Mouse (Mus musculus) liver, adult (tissue): ENCODE results near the gene Hist1h2be.
"Not testable (repeated sequence)": the region's sequence is repeated elsewhere in the genome, so short reads cannot be mapped to it uniquely, and the experiment has no call there.

ENCODE experiments used
- GATA4 ChIP-seq: IDR thresholded peaks from 2 replicates; pipeline ENCODE4 v1.6.1; 2014; ENCODE audit warnings: mild to moderate bottlenecking, low read length; ENCODE audit not compliant: insufficient replicate concordance

The Hist1h2be gene

DNA sequence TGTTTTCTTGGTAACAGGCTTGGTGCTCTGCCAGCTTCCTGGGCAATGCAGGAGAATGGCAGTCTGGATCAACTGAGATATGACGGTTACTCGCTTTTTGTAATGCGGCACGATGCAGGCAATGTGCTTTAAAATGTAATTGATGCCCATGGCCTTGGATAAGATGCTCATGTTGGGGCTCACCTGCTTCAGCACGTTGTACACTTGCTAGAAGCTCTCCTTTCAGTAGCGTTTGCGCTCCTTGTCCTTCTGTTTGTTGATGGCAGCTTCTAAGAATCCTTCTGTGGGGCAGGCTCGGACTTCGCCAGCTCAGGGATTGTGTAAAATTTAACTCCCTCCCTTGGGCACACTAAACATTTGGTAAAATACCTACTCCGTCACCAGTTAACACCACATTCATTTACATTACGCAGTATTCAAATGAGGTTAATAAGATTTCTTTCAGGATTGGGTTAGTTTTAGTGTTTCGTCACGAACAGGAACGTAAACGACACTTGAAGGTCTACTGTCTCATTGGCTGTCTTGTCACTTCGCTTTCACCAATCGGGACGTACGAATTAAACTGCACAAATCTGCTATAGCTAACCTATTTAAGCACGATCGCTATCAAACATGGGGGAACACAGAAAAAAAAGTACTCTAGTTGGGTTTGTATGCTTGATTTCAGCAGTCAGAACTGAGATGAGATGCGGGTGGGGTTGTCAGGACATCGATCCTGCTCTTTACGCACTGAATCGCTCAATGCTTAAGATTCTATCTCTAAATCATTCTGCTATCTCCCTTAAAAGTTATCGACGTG, at the start of gene Hist1h2be:
Gene Hist1h2be (minus strand): TSS at position 392 of the 799 bp plus-strand sequence.
- peak; percentile 47; the same call in 1 of the 2 replicates for TF ChIP-seq GATA4

DNA sequence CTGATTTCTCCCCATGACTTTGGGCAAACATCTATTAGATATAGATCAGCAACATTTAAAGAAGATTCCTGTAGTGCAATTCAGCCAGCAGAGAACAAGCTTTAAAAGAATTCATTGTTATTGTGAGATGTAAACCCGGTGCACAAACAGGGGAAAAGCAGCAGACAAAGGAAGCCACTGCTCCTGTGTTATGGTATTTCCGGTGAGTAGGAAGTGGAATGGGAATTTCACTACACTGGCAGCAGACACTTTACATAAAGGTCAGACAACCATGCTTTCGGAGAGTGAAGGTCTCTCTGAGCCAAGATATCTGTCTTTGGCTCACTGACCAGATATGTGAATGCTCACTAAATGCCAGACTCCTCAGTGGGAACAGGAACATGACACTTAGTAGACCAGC, 41.6 kb upstream of the Hist1h2be start:
- TF ChIP-seq GATA4 = no peak

DNA sequence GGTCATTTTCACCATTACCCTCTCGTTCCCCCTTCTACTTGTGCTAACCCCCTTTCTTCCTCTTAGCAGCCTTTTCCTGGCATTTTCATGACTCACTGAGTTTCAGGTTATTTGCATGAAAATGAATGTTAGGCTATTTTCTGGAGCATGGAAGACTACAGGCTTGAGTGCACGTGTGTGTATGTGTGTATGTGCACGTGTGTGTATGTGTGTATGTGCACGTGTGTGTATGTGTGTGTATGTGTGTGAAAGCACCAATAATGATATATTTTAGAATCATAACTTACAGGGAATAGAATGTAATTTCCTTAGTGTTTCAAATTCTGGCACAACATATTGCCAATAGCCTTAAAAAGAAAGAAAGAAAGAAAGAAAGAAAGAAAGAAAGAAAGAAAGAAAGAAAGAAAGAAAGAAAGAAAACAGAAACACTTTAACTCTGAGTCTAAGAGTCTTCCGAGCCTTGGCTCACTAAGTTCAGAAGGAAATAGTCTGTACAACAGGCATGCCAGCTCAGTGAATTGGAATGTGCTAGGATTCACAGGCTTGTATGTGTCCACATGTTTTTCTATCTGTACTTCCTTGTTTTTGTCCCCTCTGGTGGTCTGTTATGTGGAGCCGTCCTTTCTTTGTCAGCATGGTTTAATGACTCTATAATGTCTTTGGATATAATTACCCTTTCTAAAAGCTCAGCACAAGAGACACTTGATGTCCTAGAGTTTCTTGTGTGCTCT, 38.9 kb upstream of the Hist1h2be start:
- no peak for TF ChIP-seq GATA4

GRCm38 (mm10) chr13:23630653-23631052, 9.7 kb upstream of the Hist1h2be start:
- no peak for TF ChIP-seq GATA4

DNA sequence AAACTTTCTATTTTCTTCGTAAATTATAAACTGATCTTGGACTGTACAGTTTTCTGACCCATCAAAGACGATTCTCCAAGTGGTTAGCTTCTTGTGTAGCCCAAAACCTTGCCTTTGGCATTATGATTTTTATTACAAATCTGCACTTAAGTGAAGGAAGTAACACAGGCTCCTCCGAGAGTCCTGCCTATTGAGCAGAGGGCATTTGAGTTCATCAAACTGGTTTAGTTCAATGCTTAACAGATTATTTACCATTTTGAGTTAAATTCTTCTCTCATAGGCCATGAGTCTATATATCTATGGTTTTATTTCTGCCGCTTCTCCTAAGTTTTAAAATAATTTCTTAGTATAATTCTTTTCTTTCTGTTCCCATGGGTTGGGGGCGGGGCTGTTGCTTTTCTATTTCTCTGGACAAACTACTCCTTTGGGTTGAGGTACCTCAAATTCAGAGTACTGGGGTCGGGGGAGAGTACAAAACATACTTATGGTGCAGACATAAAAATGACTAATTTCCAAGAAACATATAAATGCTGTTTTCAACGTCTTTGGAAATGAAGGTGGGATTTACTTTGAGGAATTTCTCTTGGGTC, 2.0 kb upstream of the Hist1h2be start:
- TF ChIP-seq GATA4 = no peak

DNA sequence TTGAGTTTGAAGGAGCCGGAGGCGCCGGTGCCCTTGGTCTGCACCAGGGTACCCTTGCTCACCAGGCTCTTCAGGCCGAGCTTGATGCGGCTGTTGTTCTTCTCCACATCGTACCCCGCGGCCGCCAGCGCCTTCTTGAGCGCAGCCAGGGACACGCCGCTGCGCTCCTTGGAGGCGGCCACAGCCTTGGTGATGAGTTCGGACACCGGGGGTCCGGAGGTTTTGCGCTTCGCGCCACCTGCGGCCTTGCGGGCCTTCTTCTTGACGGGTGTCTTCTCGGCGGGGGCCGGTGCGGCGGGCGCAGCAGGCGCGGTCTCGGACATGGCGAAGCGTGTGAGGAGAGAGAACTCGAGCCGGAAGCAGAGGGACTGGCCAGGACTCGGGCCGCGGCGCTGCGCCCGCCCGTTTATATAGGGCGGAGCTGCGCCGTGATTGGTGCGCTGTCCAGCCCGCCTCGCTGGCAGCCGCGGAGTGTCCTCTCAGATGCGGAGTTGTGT, 1.3 kb upstream of the Hist1h2be start, which contains the start of gene Hist1h1e:
Gene Hist1h1e (minus strand): TSS at position 384 of the 497 bp plus-strand sequence.
- not testable (repeated sequence) for TF ChIP-seq GATA4

DNA sequence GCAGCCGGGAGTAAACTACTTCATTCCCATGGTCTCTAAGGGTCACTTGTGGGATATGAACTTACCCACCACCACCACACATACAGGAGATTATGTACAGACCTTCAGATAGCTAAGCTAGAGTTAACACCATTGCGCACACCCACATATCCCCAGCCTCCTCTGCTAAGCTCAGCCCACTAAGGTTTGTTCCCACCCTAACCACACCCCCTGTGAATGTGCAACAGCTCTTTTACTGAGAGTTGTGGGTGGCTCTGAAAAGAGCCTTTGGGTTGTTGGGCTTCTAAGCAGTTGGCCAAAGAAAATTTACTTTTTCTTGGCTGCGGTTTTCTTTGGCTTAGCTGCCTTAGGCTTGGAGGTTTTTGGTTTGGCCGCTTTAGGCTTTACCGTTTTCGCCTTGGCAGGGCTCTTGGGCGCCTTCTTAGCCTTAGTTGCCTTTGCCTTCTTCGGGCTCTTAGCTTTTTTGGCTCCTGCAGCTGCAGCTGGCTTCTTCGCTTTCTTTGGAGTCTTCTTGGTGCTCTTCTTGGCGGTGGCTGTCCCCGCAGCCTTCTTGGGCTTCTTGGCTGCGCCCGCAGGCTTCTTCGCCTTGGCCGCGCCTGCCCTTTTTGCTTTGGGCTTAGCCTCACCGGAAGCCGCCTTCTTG, 729 bp upstream of the Hist1h2be start:
- no peak; the same call in 1 of the 2 replicates for TF ChIP-seq GATA4

DNA sequence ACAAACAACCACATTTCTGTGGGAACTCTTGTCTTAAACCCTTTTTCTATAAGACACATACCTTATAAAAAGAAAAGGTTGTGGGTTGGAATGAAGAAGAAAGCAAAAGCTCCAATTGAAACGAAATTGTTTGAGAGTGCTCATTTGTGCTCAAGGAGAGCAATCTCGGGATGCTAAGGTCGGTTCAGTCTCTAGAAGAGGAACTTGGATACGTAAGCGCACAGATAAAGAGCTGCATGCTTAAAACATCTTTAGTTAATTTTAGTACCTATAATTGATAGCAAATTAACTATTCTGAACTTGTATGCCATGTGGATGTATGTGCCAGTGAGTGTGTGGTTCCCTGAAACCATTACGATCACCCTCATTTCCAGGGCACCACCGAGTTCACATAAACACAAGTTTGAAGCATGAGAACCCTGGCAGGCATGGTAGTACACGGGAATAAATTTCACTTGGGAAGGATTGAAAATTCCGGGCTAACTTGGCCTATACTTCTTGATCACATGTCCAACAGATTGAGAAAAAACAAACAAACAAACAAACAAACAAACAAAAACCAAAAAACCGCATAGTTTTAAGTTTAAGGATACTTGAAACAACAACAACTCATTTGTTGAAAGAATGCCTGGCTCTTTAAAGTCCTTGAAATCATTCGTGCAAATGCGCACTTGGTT, 730 bp downstream of the Hist1h2be start:
- no peak for TF ChIP-seq GATA4

GRCm38 (mm10) chr13:23611638-23612037, 9.3 kb downstream of the Hist1h2be start:
- no peak for TF ChIP-seq GATA4

GRCm38 (mm10) chr13:23610393-23610792, 10.5 kb downstream of the Hist1h2be start:
- no peak for TF ChIP-seq GATA4

GRCm38 (mm10) chr13:23609844-23610243, 11.1 kb downstream of the Hist1h2be start:
- TF ChIP-seq GATA4 = no peak

GRCm38 (mm10) chr13:23609209-23609608, 11.7 kb downstream of the Hist1h2be start:
- TF ChIP-seq GATA4 = no peak

- TF ChIP-seq GATA4 = no peak
Measured at GRCm38 (mm10) chr13:23605052-23605451, 15.9 kb downstream of the Hist1h2be start.

- no peak for TF ChIP-seq GATA4
Measured at GRCm38 (mm10) chr13:23604452-23604851, 16.5 kb downstream of the Hist1h2be start.
